Mouse (Mus musculus) monocyte, adult 2 months (primary cell): ENCODE measurements around the gene Sertm1.

Experiments
- DNase-seq, 2 experiments: peaks; one replicate each; pipeline ENCODE4 v3.0.0; 2022; ENCODE audit warnings: low spot score in 2 of 2, low read depth in 1 of 2

The Sertm1 gene

DNA sequence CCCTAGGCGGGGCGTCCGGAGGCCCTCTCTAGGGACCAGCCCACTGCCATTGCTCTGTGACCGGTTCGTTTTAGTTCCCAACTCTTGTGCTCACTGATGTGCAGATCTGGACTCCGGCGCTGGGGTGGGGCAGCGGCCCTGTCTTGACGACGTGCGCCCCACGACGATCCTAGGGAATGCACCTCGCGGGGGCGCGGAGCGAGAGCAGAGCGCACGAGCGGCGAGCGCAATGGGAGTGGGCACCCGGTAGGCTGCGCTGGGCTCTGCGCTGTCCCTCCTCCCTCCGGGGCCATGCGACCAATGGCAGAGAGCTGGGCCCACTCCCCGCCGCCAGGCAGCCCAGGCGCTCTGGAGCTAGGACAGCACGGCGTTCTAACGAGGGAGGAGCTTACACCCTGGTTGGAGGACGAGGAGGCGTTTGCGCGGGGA is at the start of gene Sertm1:
Sertm1 (minus strand) TSS at position 245 of the 429 bp plus-strand sequence.
- no peak for DNase-seq

DNA sequence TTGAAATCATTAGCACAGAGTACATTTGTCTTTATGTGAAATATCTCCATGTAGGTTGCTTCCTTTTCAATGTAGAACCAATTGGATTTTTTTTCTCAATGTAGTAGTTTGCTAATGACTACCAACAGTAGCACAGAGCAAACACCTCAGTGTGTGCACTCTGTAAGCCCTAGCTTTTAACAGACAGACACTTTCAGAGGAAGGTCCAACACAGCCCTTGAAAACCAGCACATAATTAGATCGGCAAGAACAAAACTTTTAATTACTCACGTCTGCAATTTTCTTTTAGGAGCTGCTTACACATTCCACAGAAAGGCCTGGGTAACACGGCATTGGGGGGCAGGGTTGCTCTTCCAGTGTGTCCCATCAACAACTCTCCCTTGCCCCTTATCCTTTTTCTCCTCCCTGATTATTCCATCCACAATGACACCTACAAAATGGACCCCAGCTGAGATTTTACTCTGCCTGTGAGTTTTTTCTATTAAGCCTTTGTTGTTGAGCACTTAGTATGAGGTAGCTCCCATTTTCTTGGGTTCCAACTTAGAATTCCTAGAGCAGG is 49.3 kb upstream of the Sertm1 start:
- DNase-seq: no peak

DNA sequence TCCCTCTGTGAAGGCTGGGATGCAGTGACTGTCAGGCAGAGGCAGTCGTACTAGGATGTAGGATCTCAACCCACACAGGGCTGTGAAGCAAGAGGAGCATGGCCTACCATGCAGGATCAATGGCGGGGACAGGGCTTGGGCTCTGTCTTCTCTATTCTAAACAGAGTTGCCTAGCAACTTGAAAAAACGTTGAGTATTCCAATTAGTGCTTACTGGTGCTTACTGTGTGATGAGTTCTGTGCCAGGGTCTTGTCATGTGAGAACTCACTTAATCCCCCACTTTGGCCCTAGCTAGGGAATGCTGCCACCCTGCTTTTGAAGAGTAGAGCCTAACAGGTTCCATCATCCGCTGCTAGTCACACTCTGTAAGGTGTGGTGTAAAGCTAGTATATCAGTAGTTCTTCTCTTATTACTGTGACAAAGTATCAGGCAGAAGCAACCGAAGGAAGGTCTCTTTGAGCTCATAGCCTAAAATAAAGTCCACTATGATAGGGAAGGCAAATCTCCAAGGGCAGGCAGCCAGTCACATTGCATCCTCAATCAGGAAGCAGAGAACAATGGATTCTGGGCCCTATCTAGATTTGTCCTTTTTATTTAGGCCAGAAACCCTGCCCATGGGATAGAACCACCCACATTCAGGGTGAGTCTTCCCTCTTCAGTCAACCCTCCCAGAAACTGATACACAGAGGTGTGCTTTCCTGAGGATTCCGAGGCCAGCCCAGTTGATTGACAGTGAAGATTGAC is 27.6 kb upstream of the Sertm1 start:
- DNase-seq: no peak

DNA sequence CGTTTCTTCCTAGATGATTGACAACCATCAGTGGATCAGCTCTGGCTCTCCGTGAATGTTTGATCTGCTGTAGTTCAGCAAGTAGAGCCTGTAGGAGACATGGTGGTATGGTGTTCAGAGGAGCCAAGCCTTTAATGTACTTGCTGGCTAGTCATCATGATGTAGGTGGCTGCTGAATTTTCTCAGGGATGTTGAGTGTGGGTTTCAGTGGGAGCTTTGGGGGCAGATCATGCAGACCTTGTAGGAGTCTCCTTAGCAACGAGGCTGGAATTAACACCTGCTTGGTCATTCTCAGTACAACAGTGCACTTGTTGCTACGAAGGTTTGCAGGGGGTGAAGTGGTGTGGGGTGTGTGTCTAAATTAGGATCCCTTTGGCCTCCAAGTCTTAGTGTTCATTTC is 18.8 kb upstream of the Sertm1 start:
- DNase-seq: no peak

DNA sequence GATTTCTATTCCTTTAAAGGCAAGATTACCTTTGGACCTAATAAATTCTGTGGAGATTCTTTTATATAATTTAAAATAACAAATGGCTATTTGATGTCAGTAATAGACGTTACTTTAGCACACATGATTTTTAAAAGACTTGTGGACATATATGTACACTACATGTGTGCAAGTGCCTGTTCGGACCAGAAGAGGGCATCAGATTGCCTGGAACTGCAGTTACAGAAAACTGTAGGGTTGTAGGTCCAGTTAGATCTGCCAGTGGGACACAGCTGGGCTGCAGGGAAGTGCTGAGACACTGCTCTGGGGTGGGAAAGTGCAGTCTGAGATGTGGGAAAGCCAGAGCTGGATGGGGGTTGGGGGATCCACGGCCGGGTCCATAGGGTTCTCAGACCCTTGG is 16.9 kb upstream of the Sertm1 start:
- no peak for DNase-seq

DNA sequence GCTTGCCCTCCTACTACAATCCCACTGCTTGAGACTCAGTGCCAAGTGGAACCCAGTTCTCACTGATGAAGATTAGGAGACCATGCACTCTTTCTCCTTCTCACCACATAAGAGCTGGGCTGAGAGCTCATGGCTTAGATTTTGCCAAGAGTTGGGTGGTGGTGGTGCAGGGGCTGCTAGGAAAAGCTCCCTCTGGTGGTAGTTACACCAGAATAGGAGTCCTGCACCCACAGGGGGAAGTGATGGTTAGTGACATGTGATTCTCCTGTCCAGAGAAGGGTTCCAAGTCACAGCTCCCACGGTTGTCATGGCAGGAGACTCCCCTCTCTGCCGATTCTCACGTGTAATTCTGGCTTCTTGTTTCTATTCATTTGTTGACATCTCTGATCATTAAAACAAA is 4.7 kb upstream of the Sertm1 start:
- no peak for DNase-seq

DNA sequence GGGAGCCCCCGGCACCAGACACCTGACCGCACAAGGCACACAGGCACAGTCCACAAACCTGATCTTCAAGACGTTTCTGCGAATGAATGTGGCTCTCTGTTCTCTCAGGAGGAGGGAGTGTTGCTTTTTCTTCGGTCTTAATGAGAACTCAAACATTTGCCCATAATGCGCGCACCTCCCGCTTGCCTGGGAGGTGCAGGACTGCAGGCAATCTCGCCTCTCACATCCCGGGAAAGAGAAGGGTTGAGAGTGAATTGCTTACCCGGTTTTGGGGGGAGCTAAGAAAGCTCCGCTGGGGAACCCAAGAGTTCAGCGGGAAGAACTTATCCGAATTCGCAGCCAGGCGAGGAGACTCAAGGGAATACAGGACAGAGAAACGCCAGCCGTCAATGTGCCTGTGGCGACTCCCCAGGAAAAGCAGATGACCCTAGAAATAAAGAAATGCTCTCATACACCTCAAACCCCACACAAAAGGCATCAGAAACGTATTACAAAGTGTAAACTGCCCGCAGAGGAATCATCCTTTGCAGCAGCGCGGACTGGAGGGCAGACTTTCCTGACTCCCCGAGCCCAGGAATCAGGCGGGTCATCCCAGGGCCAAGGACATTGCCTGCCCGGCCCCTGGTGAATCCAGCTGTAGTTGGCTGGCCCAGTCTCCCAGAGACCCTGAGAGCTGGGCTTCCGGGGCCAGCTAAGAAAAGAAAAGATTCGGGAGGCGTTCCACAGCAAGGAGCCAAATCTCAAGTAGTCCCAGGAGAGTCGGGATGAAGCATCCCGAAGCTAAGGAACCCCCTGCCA is 643 bp downstream of the Sertm1 start:
- no peak for DNase-seq

DNA sequence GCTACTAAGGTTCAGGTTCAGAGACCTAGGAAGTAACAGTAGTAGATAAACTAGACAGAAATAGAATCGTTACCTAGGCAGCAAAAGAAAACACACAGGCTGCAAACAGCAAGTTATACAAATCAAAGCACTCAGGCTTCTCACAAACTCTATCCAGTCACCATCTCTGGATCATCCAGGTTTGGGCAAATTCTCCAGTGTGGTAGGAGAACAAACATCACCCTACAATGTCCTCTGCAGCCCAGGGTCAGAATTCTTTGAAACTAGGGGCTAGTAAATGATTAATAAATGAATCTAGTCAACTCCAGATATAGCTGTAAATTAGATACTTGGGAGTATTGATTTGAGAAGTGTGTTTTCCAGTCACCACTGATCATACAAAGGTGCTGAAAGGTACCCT is 6.8 kb downstream of the Sertm1 start:
- DNase-seq: no peak

DNA sequence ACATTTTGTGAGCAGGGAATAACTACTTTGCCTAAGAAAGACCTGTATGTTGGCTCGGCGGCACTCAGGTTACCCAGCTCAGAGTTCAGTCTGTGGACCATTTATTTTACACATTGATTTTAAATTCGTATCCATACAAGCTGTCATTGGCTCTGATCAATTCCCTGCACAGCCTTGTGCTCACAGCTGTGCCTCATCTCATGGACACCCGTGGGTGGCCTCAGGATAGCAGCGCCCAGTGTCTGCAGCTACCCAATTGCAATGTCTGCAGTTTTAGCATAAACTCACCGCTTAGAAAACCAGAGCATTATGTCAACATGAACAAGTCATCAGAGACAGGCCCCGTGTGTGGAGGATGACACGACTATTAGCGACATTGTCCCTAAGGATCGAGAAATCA is 17.7 kb downstream of the Sertm1 start:
- DNase-seq: no peak

DNA sequence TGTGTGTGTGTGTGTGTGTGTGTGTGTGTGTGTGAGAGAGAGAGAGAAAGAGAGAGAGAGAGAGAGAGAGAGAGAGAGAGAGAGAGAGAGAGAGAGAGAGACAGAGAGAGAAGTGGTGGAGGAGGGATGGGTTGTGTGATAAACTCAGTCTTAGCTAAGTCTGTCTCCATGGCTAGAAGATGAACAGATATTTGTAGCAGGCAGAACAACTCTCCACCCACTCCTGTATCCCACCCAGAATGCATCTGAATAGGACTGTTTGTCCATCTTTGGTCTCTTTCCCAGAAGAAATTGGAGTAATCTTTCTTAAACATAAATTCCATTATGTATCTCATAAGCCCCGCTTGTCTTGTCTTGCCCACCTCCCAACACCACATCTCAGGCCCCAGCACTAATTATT is 20.8 kb downstream of the Sertm1 start:
- no peak for DNase-seq

DNA sequence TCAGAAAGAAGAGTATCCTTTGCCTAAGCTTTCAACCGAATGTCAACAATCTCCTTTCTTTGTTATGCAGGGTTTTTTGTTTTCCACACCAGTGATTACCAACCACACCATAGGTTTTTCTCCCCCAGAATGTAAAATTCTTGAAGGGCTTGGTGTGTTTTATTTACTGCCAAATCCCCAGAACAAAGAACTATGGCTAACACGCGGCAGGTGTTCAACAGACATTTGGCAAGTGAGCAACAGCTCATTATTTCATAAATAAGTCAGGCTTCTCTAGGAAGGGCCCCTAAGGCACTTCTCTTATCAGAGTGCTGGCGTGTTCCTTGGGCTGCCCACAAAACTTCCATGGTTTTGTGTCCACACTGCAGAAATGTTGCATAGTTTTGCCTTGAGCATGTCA is 23.5 kb downstream of the Sertm1 start:
- no peak for DNase-seq

DNA sequence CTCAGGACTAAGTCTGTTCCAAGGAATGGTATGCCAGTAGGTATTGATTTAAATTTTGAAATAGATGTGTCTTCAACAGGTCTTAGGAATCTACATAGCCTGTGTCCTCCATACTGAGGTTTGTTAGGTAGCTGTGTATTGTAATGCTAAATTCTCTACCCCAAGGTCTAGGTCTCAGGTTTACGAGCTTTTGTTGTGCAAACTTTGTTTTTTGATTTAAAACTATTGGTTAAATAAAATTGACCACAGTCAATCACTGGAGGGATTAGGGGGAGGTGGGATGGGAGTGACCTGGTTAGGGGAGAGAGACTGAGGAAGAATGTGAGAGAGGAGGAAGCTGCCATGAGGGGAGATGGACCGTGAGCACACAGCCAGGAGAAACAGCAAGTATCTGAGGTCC is 29.2 kb downstream of the Sertm1 start:
- DNase-seq: no peak
